Mouse (Mus musculus) midbrain, embryonic 11.5 days (tissue): ENCODE measurements around the gene Mpp3. TPM values are rescaled to one million over a fixed set of nuclear protein-coding genes. Genes with fewer than 3 reads are reported as not detected.
"Not testable (repeated sequence)": the region's sequence is repeated elsewhere in the genome, so short reads cannot be mapped to it uniquely, and the experiment has no call there.

Experiments used
- ATAC-seq: fragments of 200-750 bp; cut with Nextera tagmentation; 2 replicates; pipeline ENCODE4 v1.8.0; 2017; ENCODE audit warnings: moderate TSS enrichment, moderate library complexity; ENCODE audit not compliant: low FRiP score
- DNase-seq: peaks from one replicate; pipeline ENCODE4 v3.0.0; 2015; ENCODE audit warnings: low spot score; ENCODE audit errors: missing footprints
- H3K27ac ChIP-seq: fragments of 300-500 bp; sonication (generic); 2 replicates; pipeline ENCODE4 v1.5.1; 2014; ENCODE audit warnings: low read depth, low read length
- H3K27me3 ChIP-seq: fragments of 300-500 bp; sonication (generic); 2 replicates; pipeline ENCODE4 v1.6.1; 2014; ENCODE audit warnings: mild to moderate bottlenecking, low read length, moderate library complexity, mixed read lengths; ENCODE audit not compliant: control insufficient read depth, insufficient read depth
- H3K36me3 ChIP-seq: fragments of 300-500 bp; sonication (generic); 2 replicates; pipeline ENCODE4 v1.6.1; 2014; ENCODE audit warnings: mild to moderate bottlenecking, low read length, moderate library complexity, mixed read lengths; ENCODE audit not compliant: control insufficient read depth, insufficient read depth
- H3K4me1 ChIP-seq: fragments of 300-500 bp; sonication (generic); 2 replicates; pipeline ENCODE4 v1.6.1; 2014; ENCODE audit warnings: low read length; ENCODE audit not compliant: control insufficient read depth, insufficient read depth
- H3K4me2 ChIP-seq: fragments of 300-500 bp; sonication (generic); 2 replicates; pipeline ENCODE4 v1.6.1; 2014; ENCODE audit warnings: mild to moderate bottlenecking, moderate library complexity
- H3K4me3 ChIP-seq: fragments of 300-500 bp; sonication (generic); 2 replicates; pipeline ENCODE4 v1.5.1; 2014; ENCODE audit warnings: low read depth, low read length
- H3K9ac ChIP-seq: fragments of 300-500 bp; sonication (generic); 2 replicates; pipeline ENCODE4 v1.6.1; 2014; ENCODE audit warnings: low read length
- H3K9me3 ChIP-seq: fragments of 300-500 bp; sonication (generic); 2 replicates; pipeline ENCODE4 v1.6.1; 2016; ENCODE audit warnings: low read length; ENCODE audit not compliant: control insufficient read depth
- WGBS: fragments of 180-500 bp; shearing (Covaris S2); extraction: QIAGEN DNeasy Blood & Tissue Kit; methylation state at CpG from one replicate; pipeline ENCODE4 v1.1.7; 2014; 5-methylcytosine and 5-hydroxymethylcytosine counted together
- polyA plus RNA-seq: library from polyadenylated mRNA; unstranded; fragments of >200 nt; fragmentation: Nextera tagmentation; extraction: Ambion mirVana; gene quantifications from 2 replicates; pipeline ENCODE4 v1.2.1, GENCODE M21; 2014

Mpp3 gene
- polyA plus RNA-seq, 1 experiment from 2014 or later = 14.4 TPM

DNA sequence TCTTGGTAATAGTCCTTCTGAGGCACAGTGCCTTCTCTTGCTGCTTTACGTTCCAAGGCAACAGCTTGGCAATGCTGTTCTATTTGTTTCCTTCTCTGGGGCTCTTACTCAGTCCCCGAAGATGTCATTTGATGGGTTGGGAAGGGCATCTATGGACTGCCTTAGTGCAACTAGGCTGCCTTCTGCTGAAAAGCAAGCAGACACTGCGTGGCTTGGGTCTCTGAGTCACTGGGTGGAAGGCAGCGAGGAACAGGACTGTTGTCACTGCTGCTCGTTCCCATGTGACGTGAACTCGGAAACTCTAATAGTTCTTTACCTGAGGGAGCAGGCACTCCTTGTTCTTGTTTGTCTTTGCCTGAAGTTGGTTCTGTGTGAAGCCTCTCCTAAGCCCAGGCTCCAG is 32.3 kb downstream of the Mpp3 start:
- Histone ChIP-seq H3K27ac (no peak overlapping the region), H3K9ac (no peak overlapping the region), H3K4me1 (no peaks in the 10 kb centered on the region), H3K4me2 (no peak overlapping the region), H3K4me3 (no peak overlapping the region), H3K27me3 (no peaks in the 10 kb centered on the region), H3K36me3 (peaks cover 3% of the 10 kb centered on the region; the same call in 1 of the 2 replicates), H3K9me3 (no peaks in the 10 kb centered on the region)
- WGBS = 96% methylated on average over 7 of the region's 7 CpGs
- DNase-seq = no peak
- ATAC-seq = no peak

DNA sequence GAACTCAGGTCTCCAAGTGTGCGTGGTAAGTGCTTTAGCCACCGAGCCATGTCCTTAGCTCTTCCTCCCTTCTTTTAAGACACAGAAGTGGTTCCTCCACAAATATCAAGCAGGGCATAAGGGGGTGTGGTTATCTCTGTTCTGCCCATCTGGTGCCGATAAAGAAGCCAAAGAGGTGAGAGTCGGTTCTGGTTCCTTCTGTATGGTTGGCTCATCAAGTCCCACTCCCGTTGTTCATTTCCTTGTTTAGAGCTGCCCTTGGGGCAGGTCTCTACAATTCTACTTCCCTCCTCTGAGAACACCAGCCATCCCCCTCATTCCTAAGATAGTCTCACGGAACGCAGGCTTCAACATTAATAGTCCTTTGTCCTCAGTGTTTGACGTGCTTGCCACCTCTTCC is 34.2 kb downstream of the Mpp3 start:
- DNase-seq = no peak
- no peaks in the 10 kb centered on the region for H3K36me3 ChIP-seq
- no peak overlapping the region for H3K4me3 ChIP-seq
- no peaks in the 10 kb centered on the region for H3K9me3 ChIP-seq
- H3K9ac ChIP-seq = no peak overlapping the region
- no peaks in the 10 kb centered on the region for H3K27me3 ChIP-seq
- WGBS = 90% methylated on average over 8 of the region's 8 CpGs
- no peak for ATAC-seq
- H3K27ac ChIP-seq = no peak overlapping the region
- H3K4me1 ChIP-seq = no peaks in the 10 kb centered on the region
- H3K4me2 ChIP-seq = no peak overlapping the region

DNA sequence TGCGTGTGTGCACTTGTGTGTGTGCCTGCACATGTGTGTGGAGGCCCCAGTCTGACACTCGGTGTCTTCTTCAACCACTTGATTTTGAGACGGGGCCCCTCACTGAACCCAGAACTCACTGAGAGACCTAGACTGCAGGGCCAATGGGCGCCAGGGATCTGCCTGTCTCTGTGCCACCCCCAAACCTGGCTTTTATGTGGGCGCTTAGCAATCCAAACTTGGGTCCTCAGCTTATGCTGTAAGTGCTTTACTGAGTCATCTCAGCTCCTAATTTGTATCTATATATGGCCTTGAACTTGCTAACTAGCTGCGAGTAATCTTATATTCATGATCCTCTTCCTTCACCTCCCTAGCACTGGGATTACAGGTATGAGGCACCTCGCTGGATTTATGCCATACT is 35.9 kb downstream of the Mpp3 start:
- Histone ChIP-seq H3K4me3 (no peak overlapping the region), H3K36me3 (no peaks in the 10 kb centered on the region), H3K4me1 (no peaks in the 10 kb centered on the region), H3K27ac (no peak overlapping the region), H3K27me3 (no peaks in the 10 kb centered on the region), H3K9me3 (no peaks in the 10 kb centered on the region), H3K9ac (no peak overlapping the region), H3K4me2 (no peak overlapping the region)
- DNase-seq (no peak), ATAC-seq (no peak)
- WGBS = 84% methylated on average over 7 of the region's 7 CpGs

- H3K4me1 ChIP-seq = no peaks in the 10 kb centered on the region
- H3K9ac ChIP-seq = no peak overlapping the region
- no peaks in the 10 kb centered on the region for H3K36me3 ChIP-seq
- ATAC-seq (no peak), DNase-seq (no peak)
- H3K4me2 ChIP-seq = no peak overlapping the region
- no peaks in the 10 kb centered on the region; the same call in 1 of the 2 replicates for H3K27me3 ChIP-seq
- WGBS = 90% methylated on average over 3 of the region's 3 CpGs
- H3K27ac ChIP-seq = no peak overlapping the region
- no peak overlapping the region for H3K4me3 ChIP-seq
- no peaks in the 10 kb centered on the region for H3K9me3 ChIP-seq
Observed at GRCm38 (mm10) chr11:101991813-101992212, 36.4 kb downstream of the Mpp3 start.

DNA sequence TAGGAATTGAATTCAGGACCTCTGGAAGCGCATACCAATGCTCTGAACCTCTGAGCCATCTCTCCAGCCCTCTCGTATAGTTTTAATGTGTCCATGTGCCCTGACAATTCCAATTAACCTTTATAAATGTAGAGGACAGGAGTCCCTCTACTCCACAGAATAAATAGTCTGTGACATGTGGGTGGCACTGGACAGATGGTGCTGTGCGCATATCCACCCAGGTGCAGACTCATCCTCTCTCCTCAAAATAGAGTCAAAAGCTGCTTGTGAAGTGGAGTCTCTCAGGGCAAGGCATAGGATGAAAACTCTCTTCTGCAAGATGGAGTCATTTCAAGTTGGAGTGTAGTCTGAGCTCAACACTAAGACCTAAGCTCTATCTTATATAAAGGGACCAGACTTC is 38.0 kb downstream of the Mpp3 start:
- WGBS = 88% methylated on average over 3 of the region's 3 CpGs
- Histone ChIP-seq H3K27ac (no peak overlapping the region), H3K9ac (no peak overlapping the region), H3K36me3 (no peaks in the 10 kb centered on the region), H3K4me2 (no peak overlapping the region), H3K9me3 (no peaks in the 10 kb centered on the region), H3K4me1 (no peaks in the 10 kb centered on the region; the same call in 1 of the 2 replicates), H3K27me3 (no peaks in the 10 kb centered on the region; the same call in 1 of the 2 replicates), H3K4me3 (no peak overlapping the region)
- no peak for DNase-seq
- no peak for ATAC-seq

DNA sequence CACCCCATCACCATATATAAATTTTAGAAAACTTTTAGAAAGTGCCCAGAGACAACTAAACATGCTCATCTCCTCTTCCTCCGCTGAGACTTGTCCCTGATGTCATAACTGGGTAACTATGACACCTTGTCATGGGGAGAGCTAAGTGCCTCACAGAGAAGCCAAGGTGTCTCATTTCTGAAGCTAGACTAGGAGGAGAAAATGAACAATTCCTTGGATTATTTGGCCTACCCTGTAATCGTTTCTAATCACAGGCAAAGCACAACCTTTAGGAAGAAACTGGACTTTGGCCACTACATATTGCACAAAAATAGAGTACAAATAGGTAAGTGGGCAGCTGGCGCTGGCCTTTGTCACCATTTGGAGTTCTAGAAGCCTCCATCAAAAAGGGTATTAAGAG is 41.3 kb downstream of the Mpp3 start, which contains the start of gene Dusp3:
Gene Dusp3 (minus strand): TSS at position 101 of the 400 bp plus-strand sequence.
- Histone ChIP-seq H3K4me2 (no peak within 1 kb of the TSS), H3K36me3 (no peaks in the 10 kb centered on the region), H3K4me3 (no peak within 1 kb of the TSS), H3K9ac (no peak within 1 kb of the TSS), H3K9me3 (no peaks in the 10 kb centered on the region), H3K4me1 (peaks cover 7% of the 10 kb centered on the region; the same call in 1 of the 2 replicates), H3K27ac (no peak within 1 kb of the TSS), H3K27me3 (no peaks in the 10 kb centered on the region; the same call in 1 of the 2 replicates)
- no peak for DNase-seq
- ATAC-seq = no peak
- 82% methylated on average over 3 of the region's 3 CpGs for WGBS

GRCm38 (mm10) chr11:101985990-101986389 is 42.3 kb downstream of the Mpp3 start:
- DNase-seq (peak; percentile 98), ATAC-seq (peak; percentile 43; the same call in 1 of the 2 replicates)
- Histone ChIP-seq H3K27me3 (no peaks in the 10 kb centered on the region; the same call in 1 of the 2 replicates), H3K4me1 (peaks cover 7% of the 10 kb centered on the region; the same call in 1 of the 2 replicates), H3K36me3 (no peaks in the 10 kb centered on the region), H3K9me3 (no peaks in the 10 kb centered on the region), H3K4me2 (no peak overlapping the region), H3K27ac (no peak overlapping the region), H3K4me3 (no peak overlapping the region), H3K9ac (no peak overlapping the region)
- WGBS = 10% methylated on average over 10 of the region's 10 CpGs

DNA sequence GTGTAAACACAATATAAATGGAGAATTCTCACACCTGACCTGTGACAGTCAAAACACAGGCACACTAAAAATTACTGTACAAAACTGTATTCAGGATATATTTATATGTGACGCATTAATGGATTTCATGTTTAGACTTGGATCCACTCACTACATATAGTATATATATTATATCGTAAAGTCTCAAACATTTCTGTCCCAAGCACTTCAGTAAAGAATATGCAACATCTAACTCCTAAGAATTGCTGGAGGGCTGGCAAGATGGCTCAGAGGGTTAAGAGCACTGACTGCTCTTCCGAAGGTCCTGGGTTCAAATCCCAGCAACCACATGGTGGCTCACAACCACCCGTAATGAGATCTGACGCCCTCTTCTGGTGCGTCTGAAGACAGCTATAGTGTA is 42.8 kb downstream of the Mpp3 start:
- DNase-seq, H3K27ac ChIP-seq, H3K4me3 ChIP-seq, H3K4me2 ChIP-seq, H3K27me3 ChIP-seq, H3K9ac ChIP-seq, H3K36me3 ChIP-seq, H3K4me1 ChIP-seq, H3K9me3 ChIP-seq, ATAC-seq: not testable (repeated sequence)
- 74% methylated on average over 6 of the region's 6 CpGs for WGBS

- DNase-seq (peak; percentile 98), ATAC-seq (peak; percentile 84)
- Histone ChIP-seq H3K4me1 (peaks cover 7% of the 10 kb centered on the region; the same call in 1 of the 2 replicates), H3K27me3 (no peaks in the 10 kb centered on the region; the same call in 1 of the 2 replicates), H3K9me3 (no peaks in the 10 kb centered on the region), H3K36me3 (no peaks in the 10 kb centered on the region), H3K4me2 (peak within 1 kb of the TSS; percentile 100), H3K9ac (peak within 1 kb of the TSS; percentile 73), H3K27ac (no peak within 1 kb of the TSS; the same call in 1 of the 2 replicates), H3K4me3 (peak within 1 kb of the TSS; percentile 54)
- WGBS = 2% methylated on average over 71 of the region's 71 CpGs
Observed at GRCm38 (mm10) chr11:101984054-101985025, 43.9 kb downstream of the Mpp3 start, which contains the start of gene Cfap97d1. TSS of gene Cfap97d1 (plus strand) at chr11:101984279.
